Mouse (Mus musculus) liver, adult 2 months (tissue): Measurements from ENCODE around the gene Klrb1.

Source experiments
- CTCF ChIP-seq: fragments of 200-500 bp; IDR thresholded peaks from 2 replicates; pipeline ENCODE4 v1.5.1; 2011; ENCODE audit warnings: low read depth, low read length, control low read depth
- POLR2A ChIP-seq: fragments of 200-500 bp; IDR thresholded peaks from 2 replicates; pipeline ENCODE4 v1.6.1; 2011; ENCODE audit warnings: low read length, control low read depth; ENCODE audit not compliant: insufficient read depth; ENCODE audit errors: extremely low read depth

DNA sequence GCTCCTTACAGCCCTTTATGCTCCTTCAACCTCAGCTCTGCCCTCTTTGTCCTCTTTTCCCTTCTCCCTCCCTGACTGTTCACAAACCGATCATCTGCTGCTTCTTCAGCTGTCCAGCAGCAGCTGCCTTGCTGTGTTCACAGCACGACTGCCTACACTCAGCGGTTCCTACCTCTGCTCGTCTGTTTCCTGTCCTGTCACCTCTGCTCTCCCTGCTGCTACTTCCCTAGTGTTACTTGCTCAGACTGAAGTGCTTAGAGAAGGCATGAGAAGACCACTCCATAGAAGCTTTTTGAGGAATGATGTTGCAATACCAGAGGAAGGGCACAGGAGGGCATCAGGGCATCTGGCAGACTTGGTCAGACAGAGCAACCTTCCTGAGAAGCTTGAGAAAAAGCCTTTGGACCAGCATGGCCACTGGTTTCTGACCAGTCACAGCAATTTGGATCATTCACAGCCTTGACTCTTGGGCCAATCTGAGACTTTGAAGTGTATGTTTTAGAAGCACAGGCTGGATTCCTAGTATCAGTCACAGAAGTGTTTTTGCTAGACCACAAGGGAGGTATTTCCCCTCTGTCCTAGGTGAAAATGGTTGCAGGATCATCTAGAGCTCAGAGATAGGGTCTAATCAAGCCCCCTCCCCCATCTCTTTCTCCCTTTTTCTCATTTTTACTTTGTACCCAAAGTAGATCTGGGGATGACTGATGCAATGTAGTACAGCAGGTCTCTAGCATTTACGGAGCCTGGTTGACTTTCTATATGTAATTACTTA, 11.2 kb upstream of the Klrb1 start:
- TF ChIP-seq CTCF (no peak), POLR2A (no peak)
